Mouse (Mus musculus) liver, postnatal 0 days (tissue): Measurements from ENCODE around the gene Olfr1349.

Experiments
- CTCF ChIP-seq: sonication (generic); IDR thresholded peaks from 2 replicates; pipeline ENCODE4 v1.5.1; 2016; ENCODE audit warnings: antibody characterized with exemption, low read depth
- EP300 ChIP-seq: IDR thresholded peaks from 2 replicates; pipeline ENCODE4 v1.6.1; 2016; ENCODE audit warnings: antibody characterized with exemption, low read depth, mild to moderate bottlenecking

DNA sequence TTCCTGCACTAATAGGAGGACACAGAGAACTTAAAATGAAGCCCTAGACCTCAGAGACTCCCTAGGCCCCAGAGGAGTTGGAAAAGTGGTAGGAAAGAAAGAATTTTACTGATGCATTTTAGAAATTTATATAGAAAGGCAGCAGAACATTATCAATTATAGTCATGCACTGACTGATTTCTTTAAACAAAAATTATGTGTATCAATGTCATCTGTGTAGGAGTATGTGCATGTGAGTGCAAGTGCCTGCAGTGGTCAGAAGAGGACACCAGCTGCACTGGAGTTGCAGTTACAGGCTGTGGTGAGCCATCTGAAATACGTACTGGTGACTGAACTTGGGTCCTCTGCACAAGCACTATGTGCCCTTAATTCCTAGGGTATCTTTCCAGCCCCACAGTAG lies 23.1 kb downstream of the Olfr1349 start, which contains the start of gene Olfr1347:
- no peak for TF ChIP-seq CTCF
- no peak for TF ChIP-seq EP300
